Mouse (Mus musculus): Measurements from ENCODE around the gene Gm21969.
A peak's percentile ranks its signal among the peaks of the same experiment; 100 is the strongest.

The Gm21969 gene

GRCm38 (mm10) chr4:139661897-139662296, 58.9 kb downstream of the Gm21969 start:
- no peak for DNase-seq (ENCODE audit: low spot score in 2 of 2)

DNA sequence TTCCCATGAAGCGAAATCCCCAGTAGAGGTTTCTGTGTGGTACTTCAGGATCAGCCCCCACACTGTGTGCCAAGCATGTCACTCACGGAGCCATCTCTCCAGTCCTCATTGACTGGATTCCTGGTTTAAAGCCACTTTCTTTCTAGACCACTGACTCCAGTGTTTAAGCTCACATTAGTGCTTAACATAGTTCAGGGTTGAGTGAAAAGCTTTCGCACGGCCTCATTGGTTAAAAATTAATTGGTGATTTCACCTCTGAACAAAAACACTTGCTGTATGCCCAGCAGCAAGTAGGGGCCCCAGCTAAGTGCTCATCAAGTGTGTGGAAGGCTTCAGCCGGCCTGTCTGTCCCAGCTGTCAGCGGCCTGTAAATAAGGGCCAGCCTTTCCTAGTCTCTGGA, 64.6 kb downstream of the Gm21969 start:
- DNase-seq (ENCODE audit: low spot score in 2 of 2), result no peak

- DNase-seq (ENCODE audit: low spot score in 2 of 2), result no peak
Measured at GRCm38 (mm10) chr4:139669847-139670246, 66.9 kb downstream of the Gm21969 start.

DNA sequence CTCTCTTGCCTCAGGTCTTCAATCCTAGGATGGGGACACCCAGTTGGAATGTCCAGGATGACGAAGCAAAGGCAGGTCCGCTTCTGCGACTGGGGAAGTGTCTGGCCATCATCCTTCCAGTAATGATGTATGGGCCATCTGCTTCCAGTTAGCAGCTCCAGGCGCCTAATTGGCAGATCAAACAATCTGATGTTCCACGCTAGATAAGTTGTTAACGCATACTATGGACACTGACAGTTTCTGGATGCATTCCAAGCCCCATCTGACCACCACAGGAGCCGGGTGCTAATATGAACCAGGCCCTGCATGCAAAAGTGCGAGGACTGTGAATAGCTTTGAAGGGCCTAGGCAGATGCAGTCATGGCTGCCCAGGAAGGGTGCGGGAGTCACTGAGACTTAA, 72.7 kb downstream of the Gm21969 start:
- DNase-seq (ENCODE audit: low spot score in 2 of 2), result no peak

- DNase-seq (ENCODE audit: low spot score in 2 of 2), result no peak
Measured at GRCm38 (mm10) chr4:139683728-139684638, 81.0 kb downstream of the Gm21969 start.

- DNase-seq (ENCODE audit: low spot score in 2 of 2), result peak in 1 of 2 experiments; percentile 69
Measured at GRCm38 (mm10) chr4:139684639-139685017, 81.6 kb downstream of the Gm21969 start.

DNA sequence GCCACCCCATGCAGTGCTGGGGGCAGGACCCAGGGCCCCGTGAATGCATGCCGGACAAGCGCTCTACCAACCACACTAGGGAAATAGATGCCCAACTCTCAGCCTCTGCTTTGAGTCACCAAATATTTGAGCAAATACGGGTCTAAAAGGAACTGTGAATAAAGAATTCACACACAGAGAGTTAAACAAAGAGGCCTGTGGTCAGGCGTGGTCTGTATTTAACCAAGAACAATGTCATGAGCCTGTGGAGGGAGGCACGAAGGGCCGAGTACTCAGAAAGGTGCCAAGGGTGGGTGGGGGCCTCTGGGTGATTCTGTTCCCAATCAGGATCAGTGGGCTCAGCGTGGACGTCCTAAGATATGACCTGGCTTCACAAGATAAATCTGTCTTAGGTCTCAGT, 85.1 kb downstream of the Gm21969 start:
- DNase-seq (ENCODE audit: low spot score in 2 of 2), result no peak

- no peak for DNase-seq (ENCODE audit: low spot score in 2 of 2)
Measured at GRCm38 (mm10) chr4:139689627-139690269, 86.8 kb downstream of the Gm21969 start.

DNA sequence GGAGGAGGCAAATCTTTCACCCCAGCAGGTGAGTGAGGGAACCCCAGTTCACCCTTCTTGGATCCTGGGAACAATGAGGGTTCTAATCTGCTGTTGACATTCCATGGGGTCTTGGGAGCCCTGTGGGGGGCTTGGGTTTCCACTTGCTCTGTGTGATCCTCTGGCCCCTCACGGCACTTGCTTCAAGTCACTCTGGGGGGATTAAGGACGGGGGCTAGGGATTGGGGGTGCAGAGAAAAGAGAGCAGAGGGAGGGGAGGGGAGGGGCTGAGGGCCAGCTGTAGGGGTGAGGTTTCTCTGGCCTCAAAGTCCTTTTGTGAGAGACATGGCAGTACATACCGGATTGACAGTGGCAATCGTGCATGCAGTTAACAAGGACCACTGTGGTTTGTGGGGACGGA, 90.3 kb downstream of the Gm21969 start:
- DNase-seq (ENCODE audit: low spot score in 2 of 2), result no peak

DNA sequence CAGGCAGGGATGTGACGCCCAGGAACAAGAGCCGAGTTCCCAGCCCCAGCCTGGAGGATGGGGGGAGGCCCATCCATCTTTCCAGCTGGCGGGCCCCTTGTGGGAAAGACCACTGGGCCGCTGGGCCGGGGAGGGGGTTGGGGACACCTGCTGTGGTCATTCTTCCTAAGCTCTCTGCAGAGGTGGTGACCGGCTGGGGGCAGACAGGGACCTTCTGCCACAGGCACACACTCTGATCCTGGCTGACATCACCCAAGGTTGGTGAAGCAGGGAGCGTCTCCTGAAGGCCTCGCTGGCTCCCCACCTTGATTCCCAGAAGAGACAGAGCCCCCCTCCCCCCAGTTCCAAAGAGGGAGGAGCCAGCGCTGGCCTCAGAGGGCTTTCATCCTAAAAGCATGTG, 94.8 kb downstream of the Gm21969 start:
- no peak for DNase-seq (ENCODE audit: low spot score in 2 of 2)

DNA sequence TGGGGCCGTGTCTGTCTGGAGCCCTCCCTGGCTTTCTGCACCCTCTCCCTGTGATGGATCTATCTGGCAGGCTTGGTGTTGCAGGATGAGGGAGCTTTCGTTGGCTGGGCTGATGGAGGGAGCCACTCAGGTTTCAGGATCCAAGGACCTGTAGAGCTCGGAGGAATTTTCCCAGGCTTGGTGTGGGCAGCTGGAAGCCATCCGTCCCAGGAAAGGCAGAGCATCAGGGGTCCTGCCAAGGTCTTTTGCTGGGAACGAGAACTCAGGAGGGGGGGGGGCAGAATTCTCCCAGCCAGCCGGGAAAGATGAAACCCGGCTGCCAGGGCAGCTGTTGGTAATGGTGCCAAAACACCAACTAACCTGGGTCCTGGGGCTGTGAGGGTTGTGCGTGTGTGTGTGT, 95.6 kb downstream of the Gm21969 start:
- DNase-seq (ENCODE audit: low spot score in 2 of 2), result no peak

GRCm38 (mm10) chr4:139702914-139703313, 99.9 kb downstream of the Gm21969 start:
- DNase-seq (ENCODE audit: low spot score in 2 of 2), result no peak

GRCm38 (mm10) chr4:139703468-139703867, 100.5 kb downstream of the Gm21969 start:
- no peak for DNase-seq (ENCODE audit: low spot score in 2 of 2)

DNA sequence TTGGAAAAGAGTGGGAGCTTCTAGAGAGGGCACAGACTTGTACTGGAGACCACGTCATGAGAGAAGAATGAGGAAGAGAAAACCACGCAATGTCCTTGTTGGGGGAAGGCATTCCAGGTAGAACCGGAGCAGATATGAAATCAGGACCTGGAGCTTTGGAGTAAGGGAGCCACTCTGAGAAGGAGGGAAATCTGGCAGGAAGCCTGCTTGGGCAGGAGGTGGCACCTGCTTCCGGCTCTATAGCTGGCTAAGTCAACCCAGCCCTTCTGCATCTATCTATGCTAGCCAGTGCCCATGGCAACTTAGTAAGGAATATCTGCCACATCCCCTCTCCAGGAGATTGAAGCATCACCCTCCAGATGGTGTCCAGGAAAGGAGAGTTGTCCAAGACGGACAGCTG, 103.0 kb downstream of the Gm21969 start:
- DNase-seq (ENCODE audit: low spot score in 2 of 2), result no peak

DNA sequence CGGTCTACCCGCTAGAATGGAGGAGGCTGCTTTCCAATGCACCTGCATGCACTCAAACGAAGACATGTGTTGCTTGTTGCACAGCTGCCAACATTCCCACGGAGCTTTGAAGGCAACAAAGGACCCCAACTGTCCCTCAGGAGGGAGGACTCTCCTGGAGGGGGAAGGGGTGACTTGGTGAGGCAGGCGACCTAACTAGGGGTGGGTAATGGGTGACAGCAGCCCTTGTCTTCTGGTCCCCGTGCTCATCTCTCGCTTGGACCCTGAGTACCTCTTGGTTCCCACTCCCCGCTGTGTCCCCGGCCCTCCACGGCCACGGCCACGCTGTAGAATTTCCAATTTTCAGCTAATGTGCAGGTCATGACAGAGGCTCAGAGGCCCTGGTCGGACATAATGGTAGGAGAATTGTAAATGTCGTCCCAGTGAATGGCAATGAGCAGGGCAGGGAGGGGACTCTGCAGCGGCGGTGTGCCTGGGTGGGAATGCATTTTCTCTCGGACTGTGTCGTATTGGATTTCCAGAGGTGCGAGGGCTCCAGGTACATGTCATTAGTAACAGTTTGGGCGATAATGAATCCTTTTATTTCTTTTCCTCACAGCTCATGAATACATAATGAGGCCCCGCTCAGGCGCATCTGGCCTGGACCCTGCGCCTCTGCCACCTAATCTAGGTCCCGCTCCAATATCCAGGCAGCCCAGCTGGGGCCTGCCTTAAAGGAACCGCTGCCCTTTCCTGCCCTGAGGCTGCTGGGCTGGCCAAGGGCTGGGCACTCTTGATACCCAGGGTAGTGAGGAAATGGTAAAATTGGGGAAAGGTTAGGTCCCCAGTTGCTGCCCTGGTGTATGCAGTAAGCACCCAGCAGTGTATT, 107.7 kb downstream of the Gm21969 start:
- no peak for DNase-seq (ENCODE audit: low spot score in 2 of 2)

Data from urinary bladder, postnatal 4 days (tissue).